Mouse (Mus musculus): ENCODE measurements around the gene Zfhx3. TPM values are rescaled to one million over a fixed set of nuclear protein-coding genes. Genes with fewer than 3 reads are reported as not detected.

Zfhx3 gene
- polyA plus RNA-seq, 1 experiment = 4.7 TPM

GRCm38 (mm10) chr8:108748095-108748494 is 805.7 kb downstream of the Zfhx3 start:
- DNase-seq (ENCODE audit: low spot score) = no peak

GRCm38 (mm10) chr8:108748851-108749376 is 806.5 kb downstream of the Zfhx3 start:
- no peak for DNase-seq (ENCODE audit: low spot score)

- no peak for DNase-seq (ENCODE audit: low spot score)
Measured at GRCm38 (mm10) chr8:108750806-108751205, 808.4 kb downstream of the Zfhx3 start.

GRCm38 (mm10) chr8:108754556-108754955 is 812.1 kb downstream of the Zfhx3 start:
- no peak for DNase-seq (ENCODE audit: low spot score)

GRCm38 (mm10) chr8:108755400-108756325 is 813.2 kb downstream of the Zfhx3 start:
- no peak for DNase-seq (ENCODE audit: low spot score)

- no peak for DNase-seq (ENCODE audit: low spot score)
Measured at GRCm38 (mm10) chr8:108759511-108760330, 817.3 kb downstream of the Zfhx3 start.

GRCm38 (mm10) chr8:108760745-108761144 is 818.3 kb downstream of the Zfhx3 start:
- DNase-seq (ENCODE audit: low spot score) = no peak

GRCm38 (mm10) chr8:108762567-108762966 is 820.1 kb downstream of the Zfhx3 start:
- no peak for DNase-seq (ENCODE audit: low spot score)

GRCm38 (mm10) chr8:108764403-108765194 is 822.2 kb downstream of the Zfhx3 start:
- DNase-seq (ENCODE audit: low spot score) = no peak

GRCm38 (mm10) chr8:108766102-108766501 is 823.7 kb downstream of the Zfhx3 start:
- DNase-seq (ENCODE audit: low spot score) = no peak

GRCm38 (mm10) chr8:108768051-108768450 is 825.6 kb downstream of the Zfhx3 start:
- no peak for DNase-seq (ENCODE audit: low spot score)

GRCm38 (mm10) chr8:108770334-108770733 is 827.9 kb downstream of the Zfhx3 start:
- DNase-seq (ENCODE audit: low spot score) = no peak

GRCm38 (mm10) chr8:108773436-108773835 is 831.0 kb downstream of the Zfhx3 start:
- no peak for DNase-seq (ENCODE audit: low spot score)

GRCm38 (mm10) chr8:108778063-108778462 is 835.6 kb downstream of the Zfhx3 start:
- no peak for DNase-seq (ENCODE audit: low spot score)

- DNase-seq (ENCODE audit: low spot score) = no peak
Measured at GRCm38 (mm10) chr8:108778551-108778950, 836.1 kb downstream of the Zfhx3 start.

- no peak for DNase-seq (ENCODE audit: low spot score)
Measured at GRCm38 (mm10) chr8:108780766-108781165, 838.3 kb downstream of the Zfhx3 start.

- DNase-seq (ENCODE audit: low spot score) = no peak
Measured at GRCm38 (mm10) chr8:108781192-108781591, 838.7 kb downstream of the Zfhx3 start.

- DNase-seq (ENCODE audit: low spot score) = no peak
Measured at GRCm38 (mm10) chr8:108783155-108783554, 840.7 kb downstream of the Zfhx3 start.

- DNase-seq (ENCODE audit: low spot score) = no peak
Measured at GRCm38 (mm10) chr8:108788156-108788761, 845.8 kb downstream of the Zfhx3 start.

- no peak for DNase-seq (ENCODE audit: low spot score)
Measured at GRCm38 (mm10) chr8:108788762-108789157, 846.3 kb downstream of the Zfhx3 start.

Measured in urinary bladder, adult 2 months (tissue).